Mouse (Mus musculus): ENCODE measurements around the gene Syne1.

GRCm38 (mm10) chr10:5205570-5205969, 345.7 kb downstream of the Syne1 start:
- TF ChIP-seq CTCF (IDR thresholded peaks at IDR 0.05; ENCODE audit: low read depth) = no peak
- no peak for TF ChIP-seq EP300 (optimal IDR thresholded peaks at IDR 0.05)
